Comparison of ENCODE assay signal across 13 mouse cellular contexts in genomic region chr11:97063274-97063920, GRCm38 (mm10). TPM values are rescaled to one million over a fixed set of nuclear protein-coding genes. Genes with fewer than 3 reads are reported as not detected.
DNase-seq lines count a peak whose midpoint lies in the region; ATAC-seq and TF ChIP-seq lines count a peak whose summit lies in the region.
"Had no signal": no experiment of that assay in that cellular context is flagged by ENCODE, and none has a peak within 500 bp of the region (broad histone marks: within the 10 kb centered on the region; RNA-seq: fewer than 3 reads in every experiment).

No protein-coding gene starts in this region.

- H3K9me3 ChIP-seq in hindbrain, embryonic 10.5 days, result no peaks in the 10 kb centered on the region
- H3K9me3 ChIP-seq in hindbrain, embryonic 16.5 days (ENCODE audit: control insufficient read depth, low read length), result no peaks in the 10 kb centered on the region
- H3K9me3 ChIP-seq in embryonic facial prominence, embryonic 12.5 days, result no peaks in the 10 kb centered on the region
- no peaks in the 10 kb centered on the region for H3K9me3 ChIP-seq in hindbrain, postnatal 0 days (ENCODE audit: low read length)

- DNase-seq in hindbrain, embryonic 10.5 days (ENCODE audit: low spot score), result peak; percentile 17
- DNase-seq in Muller cell, postnatal 12 days (ENCODE audit: inconsistent ontology term), result peak; percentile 43
- peak; percentile 36 for DNase-seq in hindbrain, postnatal 0 days (ENCODE audit: low spot score)
- no peak for DNase-seq in thymus, postnatal 0 days (ENCODE audit: low spot score)
- no peak for DNase-seq in gastrocnemius, postnatal 25 days
- DNase-seq: gastrocnemius, postnatal 36 days; kidney, postnatal 14 days; left cerebral cortex, postnatal 4 days; lung, postnatal 10 days; thymus, postnatal 25 days had no signal

- TF ChIP-seq CTCF in hindbrain, postnatal 0 days (IDR thresholded peaks at IDR 0.05; ENCODE audit: low read depth), result no peak

- no peak for ATAC-seq in hindbrain, embryonic 16.5 days
- no peak for ATAC-seq in embryonic facial prominence, embryonic 12.5 days (ENCODE audit: insufficient number of reproducible peaks, insufficient read depth, low FRiP score, low TSS enrichment)
- no peak for ATAC-seq in hindbrain, postnatal 0 days
- ATAC-seq in granulocyte monocyte progenitor cell, adult 5-6 weeks (replicated peaks; ENCODE audit: poor library complexity, severe bottlenecking), result no peak

- WGBS in hindbrain, embryonic 10.5 days, result 48% methylated on average over 9 of the region's 9 CpGs
- WGBS in hindbrain, embryonic 16.5 days, result 37% methylated on average over 9 of the region's 9 CpGs
- WGBS in embryonic facial prominence, embryonic 12.5 days, result 34% methylated on average over 9 of the region's 9 CpGs
- 31% methylated on average over 9 of the region's 9 CpGs for WGBS in hindbrain, postnatal 0 days

- H3K4me1 ChIP-seq in hindbrain, embryonic 10.5 days (replicated peaks), result peaks cover 24% of the 10 kb centered on the region
- no peaks in the 10 kb centered on the region for H3K4me1 ChIP-seq in hindbrain, embryonic 16.5 days (ENCODE audit: control insufficient read depth, insufficient read depth, low read depth, low read length)
- no peaks in the 10 kb centered on the region for H3K4me1 ChIP-seq in embryonic facial prominence, embryonic 12.5 days
- no peaks in the 10 kb centered on the region for H3K4me1 ChIP-seq in hindbrain, postnatal 0 days (ENCODE audit: insufficient read depth, low read length)

- H3K9ac ChIP-seq in hindbrain, embryonic 16.5 days (ENCODE audit: low read depth, low read length), result no peak overlapping the region; the same call in 1 of the 2 replicates
- no peak overlapping the region for H3K9ac ChIP-seq in embryonic facial prominence, embryonic 12.5 days
- no peak overlapping the region for H3K9ac ChIP-seq in hindbrain, postnatal 0 days (replicated peaks; ENCODE audit: low read length)

- peak overlapping the region; percentile 54 for H3K27ac ChIP-seq in hindbrain, embryonic 10.5 days
- no peak overlapping the region; the same call in 1 of the 2 replicates for H3K27ac ChIP-seq in hindbrain, embryonic 16.5 days (ENCODE audit: low read depth, low read length)
- peak overlapping the region; percentile 52 for H3K27ac ChIP-seq in embryonic facial prominence, embryonic 12.5 days
- H3K27ac ChIP-seq in hindbrain, postnatal 0 days, result peak overlapping the region; percentile 58

- no peak overlapping the region for H3K4me2 ChIP-seq in hindbrain, embryonic 16.5 days (ENCODE audit: low read length)
- H3K4me2 ChIP-seq in embryonic facial prominence, embryonic 12.5 days (replicated peaks), result no peak overlapping the region
- no peak overlapping the region for H3K4me2 ChIP-seq in hindbrain, postnatal 0 days (ENCODE audit: low read depth, low read length)

- no peaks in the 10 kb centered on the region for H3K27me3 ChIP-seq in hindbrain, embryonic 10.5 days (ENCODE audit: insufficient read depth, poor library complexity, severe bottlenecking)
- H3K27me3 ChIP-seq in hindbrain, embryonic 16.5 days (replicated peaks; ENCODE audit: control insufficient read depth, insufficient read depth, low read length), result no peaks in the 10 kb centered on the region
- no peaks in the 10 kb centered on the region for H3K27me3 ChIP-seq in embryonic facial prominence, embryonic 12.5 days
- no peaks in the 10 kb centered on the region for H3K27me3 ChIP-seq in hindbrain, postnatal 0 days (ENCODE audit: insufficient read depth, low read length)

- H3K4me3 ChIP-seq in hindbrain, embryonic 10.5 days, result no peak overlapping the region
- no peak overlapping the region for H3K4me3 ChIP-seq in hindbrain, embryonic 16.5 days (ENCODE audit: low read length)
- H3K4me3 ChIP-seq in embryonic facial prominence, embryonic 12.5 days, result no peak overlapping the region
- no peak overlapping the region for H3K4me3 ChIP-seq in hindbrain, postnatal 0 days (ENCODE audit: low read length)

- H3K36me3 ChIP-seq in hindbrain, embryonic 10.5 days, result peaks cover 78% of the 10 kb centered on the region
- peaks cover 16% of the 10 kb centered on the region for H3K36me3 ChIP-seq in hindbrain, embryonic 16.5 days (ENCODE audit: control insufficient read depth, insufficient read depth, low read length)
- H3K36me3 ChIP-seq in embryonic facial prominence, embryonic 12.5 days, result peaks cover 40% of the 10 kb centered on the region
- H3K36me3 ChIP-seq in hindbrain, postnatal 0 days (ENCODE audit: insufficient read depth, low read length), result peaks cover 24% of the 10 kb centered on the region

RNA-seq across cellular contexts. Expression of gene Osbpl7, which starts 13.0 kb away (rescaled TPM):
- polyA plus RNA-seq in hindbrain, embryonic 10.5 days (2016; fragmentation: Nextera tagmentation; extraction: Ambion mirVana), result 9.4 and 10.7 TPM in 2 replicates
- polyA plus RNA-seq in hindbrain, embryonic 16.5 days (2015; fragmentation: Nextera tagmentation; extraction: Ambion mirVana), result 12.5 and 12.9 TPM in 2 replicates
- 7.9 and 10.8 TPM in 2 replicates for polyA plus RNA-seq in embryonic facial prominence, embryonic 12.5 days (2016; fragmentation: Nextera tagmentation; extraction: Ambion mirVana)
- total RNA-seq in hindbrain, postnatal 0 days (2014; rRNA removed), result 11.5 and 14.6 TPM in 2 replicates
- 12.5 and 13.2 TPM in 2 replicates for polyA plus RNA-seq in hindbrain, postnatal 0 days (2015; fragmentation: Nextera tagmentation; extraction: Ambion mirVana)
- polyA plus RNA-seq in thymus, postnatal 0 days (2015; fragmentation: Nextera tagmentation; extraction: Ambion mirVana), result 9.9 and 11.6 TPM in 2 replicates
- 1 to 10 TPM; 2.5 to 3.2 TPM for total RNA-seq in gastrocnemius, postnatal 25 days (2021)
- total RNA-seq in granulocyte monocyte progenitor cell, adult 5-6 weeks (2014; fragmentation: Nextera tagmentation), result 24.4 and 29.4 TPM in 2 replicates
- 7.9 and 8.5 TPM in 2 replicates for total RNA-seq in granulocyte monocyte progenitor cell, adult 5-6 weeks (2017)

RNA-seq across cellular contexts. Expression of gene Mrpl10, which starts 22.0 kb away (rescaled TPM):
- 78.9 and 80.7 TPM in 2 replicates for polyA plus RNA-seq in hindbrain, embryonic 10.5 days (2016; fragmentation: Nextera tagmentation; extraction: Ambion mirVana)
- 63.4 and 66.9 TPM in 2 replicates for polyA plus RNA-seq in hindbrain, embryonic 16.5 days (2015; fragmentation: Nextera tagmentation; extraction: Ambion mirVana)
- 79.9 and 81.6 TPM in 2 replicates for polyA plus RNA-seq in embryonic facial prominence, embryonic 12.5 days (2016; fragmentation: Nextera tagmentation; extraction: Ambion mirVana)
- total RNA-seq in hindbrain, postnatal 0 days (2014; rRNA removed), result 64.6 and 69.3 TPM in 2 replicates
- polyA plus RNA-seq in hindbrain, postnatal 0 days (2015; fragmentation: Nextera tagmentation; extraction: Ambion mirVana), result 64.9 and 66.6 TPM in 2 replicates
- 72.4 and 72.8 TPM in 2 replicates for polyA plus RNA-seq in thymus, postnatal 0 days (2015; fragmentation: Nextera tagmentation; extraction: Ambion mirVana)
- 10 to 100 TPM; 37.6 to 43.0 TPM for total RNA-seq in gastrocnemius, postnatal 25 days (2021)
- total RNA-seq in granulocyte monocyte progenitor cell, adult 5-6 weeks (2014; fragmentation: Nextera tagmentation), result 44.6 and 51.7 TPM in 2 replicates
- total RNA-seq in granulocyte monocyte progenitor cell, adult 5-6 weeks (2017), result 22.9 and 23.2 TPM in 2 replicates

RNA-seq across cellular contexts. Expression of gene Lrrc46, which starts 22.2 kb away (rescaled TPM):
- 3.5 and 6.8 TPM in 2 replicates for polyA plus RNA-seq in hindbrain, embryonic 10.5 days (2016; fragmentation: Nextera tagmentation; extraction: Ambion mirVana)
- polyA plus RNA-seq in hindbrain, embryonic 16.5 days (2015; fragmentation: Nextera tagmentation; extraction: Ambion mirVana), result 3.4 and 3.9 TPM in 2 replicates
- polyA plus RNA-seq in embryonic facial prominence, embryonic 12.5 days (2016; fragmentation: Nextera tagmentation; extraction: Ambion mirVana), result 0.87 and 0.89 TPM in 2 replicates
- 0.36 and 3.5 TPM in 2 replicates for total RNA-seq in hindbrain, postnatal 0 days (2014; rRNA removed)
- 3.5 and 4.1 TPM in 2 replicates for polyA plus RNA-seq in hindbrain, postnatal 0 days (2015; fragmentation: Nextera tagmentation; extraction: Ambion mirVana)
- polyA plus RNA-seq in thymus, postnatal 0 days (2015; fragmentation: Nextera tagmentation; extraction: Ambion mirVana), result 0.83 and 0.86 TPM in 2 replicates
- under 1 TPM in 1 of 2 experiments, not detected in 1; 0.27 TPM for total RNA-seq in gastrocnemius, postnatal 25 days (2021)
- not detected in 2 replicates for total RNA-seq in granulocyte monocyte progenitor cell, adult 5-6 weeks (2014; fragmentation: Nextera tagmentation)
- 0.10 and 1.1 TPM in 2 replicates for total RNA-seq in granulocyte monocyte progenitor cell, adult 5-6 weeks (2017)

RNA-seq across cellular contexts. Expression of gene Scrn2, which starts 33.7 kb away (rescaled TPM):
- polyA plus RNA-seq in hindbrain, embryonic 10.5 days (2016; fragmentation: Nextera tagmentation; extraction: Ambion mirVana), result 38.3 and 39.4 TPM in 2 replicates
- polyA plus RNA-seq in hindbrain, embryonic 16.5 days (2015; fragmentation: Nextera tagmentation; extraction: Ambion mirVana), result 14.5 and 16.8 TPM in 2 replicates
- 30.5 and 30.6 TPM in 2 replicates for polyA plus RNA-seq in embryonic facial prominence, embryonic 12.5 days (2016; fragmentation: Nextera tagmentation; extraction: Ambion mirVana)
- total RNA-seq in hindbrain, postnatal 0 days (2014; rRNA removed), result 10.5 and 24.0 TPM in 2 replicates
- polyA plus RNA-seq in hindbrain, postnatal 0 days (2015; fragmentation: Nextera tagmentation; extraction: Ambion mirVana), result 12.4 and 13.8 TPM in 2 replicates
- polyA plus RNA-seq in thymus, postnatal 0 days (2015; fragmentation: Nextera tagmentation; extraction: Ambion mirVana), result 23.1 and 25.8 TPM in 2 replicates
- total RNA-seq in gastrocnemius, postnatal 25 days (2021), result 1 to 10 TPM; 9.3 to 9.4 TPM
- total RNA-seq in granulocyte monocyte progenitor cell, adult 5-6 weeks (2014; fragmentation: Nextera tagmentation), result 12.2 and 22.1 TPM in 2 replicates
- total RNA-seq in granulocyte monocyte progenitor cell, adult 5-6 weeks (2017), result 22.0 and 30.0 TPM in 2 replicates

RNA-seq across cellular contexts. Expression of gene Sp6, which starts 50.2 kb away (rescaled TPM):
- polyA plus RNA-seq in hindbrain, embryonic 10.5 days (2016; fragmentation: Nextera tagmentation; extraction: Ambion mirVana), result 1.6 and 2.3 TPM in 2 replicates
- polyA plus RNA-seq in hindbrain, embryonic 16.5 days (2015; fragmentation: Nextera tagmentation; extraction: Ambion mirVana), result 0.32 and 0.35 TPM in 2 replicates
- polyA plus RNA-seq in embryonic facial prominence, embryonic 12.5 days (2016; fragmentation: Nextera tagmentation; extraction: Ambion mirVana), result 1.3 and 2.2 TPM in 2 replicates
- total RNA-seq in hindbrain, postnatal 0 days (2014; rRNA removed), result 0.18 and 0.99 TPM in 2 replicates
- polyA plus RNA-seq in hindbrain, postnatal 0 days (2015; fragmentation: Nextera tagmentation; extraction: Ambion mirVana), result 0.38 and 0.54 TPM in 2 replicates
- 1.7 TPM in 2 replicates for polyA plus RNA-seq in thymus, postnatal 0 days (2015; fragmentation: Nextera tagmentation; extraction: Ambion mirVana)
- total RNA-seq in gastrocnemius, postnatal 25 days (2021), result under 1 TPM in 1 of 2 experiments, not detected in 1; 0.10 TPM
- total RNA-seq in granulocyte monocyte progenitor cell, adult 5-6 weeks (2014; fragmentation: Nextera tagmentation), result 0.26 and 0.37 TPM in 2 replicates
- not detected in 2 replicates for total RNA-seq in granulocyte monocyte progenitor cell, adult 5-6 weeks (2017)
- total RNA-seq: gastrocnemius, postnatal 36 days had no signal

Comparison
In these comparisons a context has a peak if more than half of its experiments do, and no peak if none do; other contexts are left out.
1. DNase-seq: peak in hindbrain, embryonic 10.5 days (single experiment), Muller cell, postnatal 12 days (single experiment) and hindbrain, postnatal 0 days (single experiment); none in thymus, postnatal 0 days (single experiment) and gastrocnemius, postnatal 25 days (single experiment).